Mouse (Mus musculus) heart, adult 2 months (tissue): ENCODE measurements around the gene Gm20517. TPM values are rescaled to one million over a fixed set of nuclear protein-coding genes. Genes with fewer than 3 reads are reported as not detected.

Source experiments
- DNase-seq, 2 experiments: peaks; one replicate each; pipeline ENCODE4 v3.0.0; 2021
- H3K27ac ChIP-seq: fragments of 200-600 bp; 2 replicates; pipeline ENCODE4 v1.8.1; 2022
- H3K27me3 ChIP-seq: fragments of 200-500 bp; 2 replicates; pipeline ENCODE4 v1.6.1; 2012; ENCODE audit warnings: mild to moderate bottlenecking, low read length, inconsistent platforms, mixed read lengths; ENCODE audit not compliant: control insufficient read depth, insufficient read depth
- H3K36me3 ChIP-seq: fragments of 200-500 bp; 2 replicates; pipeline ENCODE4 v1.6.1; 2012; ENCODE audit warnings: low read length, inconsistent platforms; ENCODE audit not compliant: control insufficient read depth, insufficient read depth
- H3K4me1 ChIP-seq: fragments of 200-500 bp; 2 replicates; pipeline ENCODE4 v1.6.1; 2011; ENCODE audit warnings: low read length; ENCODE audit not compliant: control insufficient read depth, insufficient read depth
- H3K4me3 ChIP-seq: fragments of 200-600 bp; 2 replicates; pipeline ENCODE4 v1.8.1; 2022
- H3K79me2 ChIP-seq: fragments of 200-500 bp; replicated peaks from 2 replicates; pipeline ENCODE4 v1.6.1; 2012; ENCODE audit warnings: mild to moderate bottlenecking, inconsistent platforms, low read length, moderate library complexity, mixed read lengths; ENCODE audit not compliant: control insufficient read depth, insufficient read depth
- H3K9ac ChIP-seq: fragments of 200-500 bp; 2 replicates; pipeline ENCODE4 v1.6.1; 2012; ENCODE audit warnings: low read depth, mild to moderate bottlenecking, control low read depth, inconsistent platforms, low read length, mixed read lengths
- CTCF ChIP-seq: fragments of 200-600 bp; IDR thresholded peaks from 2 replicates; pipeline ENCODE4 v1.8.1; 2022; ENCODE audit warnings: antibody characterized with exemption, mild to moderate bottlenecking, moderate library complexity
- EP300 ChIP-seq: fragments of 200-500 bp; IDR thresholded peaks from 2 replicates; pipeline ENCODE4 v1.6.1; 2011; ENCODE audit warnings: low read depth, low read length, control low read depth; ENCODE audit not compliant: insufficient read depth
- POLR2A ChIP-seq: fragments of 200-500 bp; IDR thresholded peaks from 2 replicates; pipeline ENCODE4 v1.6.1; 2011; ENCODE audit warnings: mild to moderate bottlenecking, low read depth, low read length, control low read depth; ENCODE audit not compliant: insufficient read depth
- WGBS: fragments of 180-500 bp; shearing (Covaris S2); methylation state at CpG from one replicate; pipeline ENCODE4 v1.1.7; 2018; 5-methylcytosine and 5-hydroxymethylcytosine counted together
- intact Hi-C: fragments of 180-260 bp; cut with DNase I; formaldehyde crosslinking; loops from one replicate; pipeline ENCODE4 v1.15.1; 2025
- polyA plus RNA-seq: library from polyadenylated mRNA; depleted of rRNA; stranded (reverse); fragments of >200 nt; gene quantifications from 2 replicates; pipeline ENCODE4 v1.2.3, GENCODE M21; 2012
- total RNA-seq, 2 experiments: library from RNA; stranded (reverse); gene quantifications; 2 replicates each; pipeline ENCODE4 v1.2.3; 2021

The Gm20517 gene
- total and polyA plus RNA-seq, 3 experiments = 0.27 to 2.8 (median 2.8) TPM

GRCm38 (mm10) chr17:47628851-47629676 is 17.7 kb downstream of the Gm20517 start:
- Histone ChIP-seq H3K79me2 (no peaks in the 10 kb centered on the region), H3K4me3 (peak overlapping the region; percentile 87), H3K27ac (peak overlapping the region; percentile 95), H3K4me1 (peaks cover 1% of the 10 kb centered on the region), H3K9ac (peak overlapping the region; percentile 78), H3K27me3 (no peaks in the 10 kb centered on the region), H3K36me3 (peaks cover 2% of the 10 kb centered on the region)
- under 1% methylated on average over 63 of the region's 63 CpGs for WGBS
- DNase-seq = peak; percentile 95 to 96
- intact Hi-C loops = loop anchor here (1.0 kb wide), 1 partner anchor 59 kb away; the partner anchor contains the start of gene Tomm6
- TF ChIP-seq CTCF (no peak), EP300 (0 out of 2 replicates have a peak, but pooled peaks have one; percentile 16), POLR2A (peak; percentile 24; the same call in 1 of the 2 replicates)

- no peaks in the 10 kb centered on the region for H3K27me3 ChIP-seq
- H3K9ac ChIP-seq = peak overlapping the region; percentile 78
- peaks cover 2% of the 10 kb centered on the region; the same call in 1 of the 2 replicates for H3K36me3 ChIP-seq
- H3K4me1 ChIP-seq = peaks cover 1% of the 10 kb centered on the region
- no peaks in the 10 kb centered on the region for H3K79me2 ChIP-seq
- peak overlapping the region; percentile 87 for H3K4me3 ChIP-seq
- H3K27ac ChIP-seq = peak overlapping the region; percentile 95
- TF ChIP-seq EP300 (no peak), POLR2A (no peak), CTCF (peak; percentile 57)
- intact Hi-C loops = loop anchor here (1.0 kb wide), 1 partner anchor 58 kb away; the partner anchor contains the start of gene Tomm6
- DNase-seq = no peak
- WGBS = under 1% methylated on average over 60 of the region's 61 CpGs
Measured at GRCm38 (mm10) chr17:47629717-47630677, 18.6 kb downstream of the Gm20517 start.

GRCm38 (mm10) chr17:47630678-47631065 is 19.3 kb downstream of the Gm20517 start, which contains the start of gene Usp49:
Gene Usp49 (plus strand): TSS chr17:47630690.
- H3K4me1 ChIP-seq = peaks cover 1% of the 10 kb centered on the region
- H3K36me3 ChIP-seq = no peaks in the 10 kb centered on the region
- no peaks in the 10 kb centered on the region for H3K27me3 ChIP-seq
- TF ChIP-seq POLR2A (no peak), EP300 (no peak), CTCF (no peak)
- H3K4me3 ChIP-seq = peak within 1 kb of the TSS; percentile 87
- peak within 1 kb of the TSS; percentile 78 for H3K9ac ChIP-seq
- intact Hi-C loops = no loop called here
- WGBS = 3% methylated on average over 3 of the region's 3 CpGs
- no peak for DNase-seq
- H3K79me2 ChIP-seq = no peaks in the 10 kb centered on the region; the same call in 1 of the 2 replicates
- peak within 1 kb of the TSS; percentile 95 for H3K27ac ChIP-seq

- H3K27ac ChIP-seq = no peak overlapping the region
- 77% methylated on average over 4 of the region's 4 CpGs for WGBS
Measured at GRCm38 (mm10) chr17:47632181-47632840, 20.9 kb downstream of the Gm20517 start.

GRCm38 (mm10) chr17:47633999-47634770 is 22.8 kb downstream of the Gm20517 start:
- Histone ChIP-seq H3K4me1 (no peaks in the 10 kb centered on the region), H3K9ac (no peak overlapping the region), H3K36me3 (no peaks in the 10 kb centered on the region), H3K27me3 (no peaks in the 10 kb centered on the region), H3K27ac (no peak overlapping the region), H3K79me2 (no peaks in the 10 kb centered on the region; the same call in 1 of the 2 replicates), H3K4me3 (no peak overlapping the region)
- DNase-seq = no peak
- intact Hi-C loops = no loop called here
- 80% methylated on average over 7 of the region's 7 CpGs for WGBS
- no peak for TF ChIP-seq CTCF

More at GRCm38 (mm10) chr17:47632181-47632840, 20.9 kb downstream of the Gm20517 start:
- DNase-seq = no peak
- TF ChIP-seq EP300 = no peak
- no peak for TF ChIP-seq CTCF
- TF ChIP-seq POLR2A = no peak
- Histone ChIP-seq H3K79me2 (no peaks in the 10 kb centered on the region; the same call in 1 of the 2 replicates), H3K9ac (no peak overlapping the region), H3K27me3 (no peaks in the 10 kb centered on the region), H3K36me3 (no peaks in the 10 kb centered on the region), H3K4me1 (peaks cover 1% of the 10 kb centered on the region), H3K4me3 (no peak overlapping the region)
- intact Hi-C loops = no loop called here
